Mouse (Mus musculus) myocyte (in vitro differentiated cells): ENCODE measurements at regions not wholly inside any gene's neighbourhood (a gene's known extent, or its start where the extent isn't known, plus 50 kb on each side); places are given as distances from the start of the nearest gene placed in this dataset.

ENCODE experiments used
- H3K27me3 ChIP-seq: one replicate; pipeline ENCODE4 v1.6.1; 2011; ENCODE audit not compliant: control insufficient read depth, insufficient read depth, insufficient read length
- H3K36me3 ChIP-seq: one replicate; pipeline ENCODE4 v1.6.1; 2011; ENCODE audit not compliant: control insufficient read depth, insufficient read depth
- H3K4me2 ChIP-seq: one replicate; pipeline ENCODE4 v1.6.1; 2011; ENCODE audit warnings: low read depth, control low read depth
- H3K4me3 ChIP-seq: one replicate; pipeline ENCODE4 v1.5.1; 2011; ENCODE audit warnings: mild to moderate bottlenecking, control low read depth, moderate library complexity
- H3K79me2 ChIP-seq: one replicate; pipeline ENCODE4 v1.6.1; 2011; ENCODE audit not compliant: control insufficient read depth, insufficient read depth
- H3ac ChIP-seq: one replicate; pipeline ENCODE4 v1.6.1; 2011; ENCODE audit not compliant: control insufficient read depth, insufficient read length
- CEBPB ChIP-seq: IDR thresholded peaks from 2 replicates; pipeline ENCODE4 v1.6.1; 2011; ENCODE audit warnings: mild to moderate bottlenecking, moderate library complexity; ENCODE audit not compliant: poor library complexity, insufficient read depth, severe bottlenecking
- E2F4 ChIP-seq: IDR thresholded peaks from one replicate; pipeline ENCODE4 v1.6.1; 2011; ENCODE audit warnings: mild to moderate bottlenecking, control low read depth, moderate library complexity; ENCODE audit not compliant: insufficient read depth
- MAX ChIP-seq: IDR thresholded peaks from one replicate; pipeline ENCODE4 v1.6.1; 2011; ENCODE audit warnings: low read depth, mild to moderate bottlenecking, control low read depth
- MYOD1 ChIP-seq, 3 experiments: IDR thresholded peaks; one replicate each; pipeline ENCODE4 v1.6.1; 2011; ENCODE audit warnings: control low read depth in 2 of 3, low read depth in 2 of 3, mild to moderate bottlenecking in 2 of 3, moderate library complexity in 1 of 3; ENCODE audit not compliant: insufficient read length in 2 of 3, control insufficient read depth in 1 of 3
- MYOG ChIP-seq, 3 experiments: IDR thresholded peaks; one replicate each; pipeline ENCODE4 v1.6.1; 2011; ENCODE audit warnings: control low read depth in 2 of 3, low read depth in 2 of 3, mild to moderate bottlenecking in 2 of 3; ENCODE audit not compliant: insufficient read length in 2 of 3, control insufficient read depth in 1 of 3, insufficient read depth in 1 of 3
- POLR2A ChIP-seq: IDR thresholded peaks from one replicate; pipeline ENCODE4 v1.6.1; 2011; ENCODE audit warnings: low read depth, mild to moderate bottlenecking, control low read depth, moderate library complexity; ENCODE audit not compliant: insufficient read length
- POLR2AphosphoS2 ChIP-seq: IDR thresholded peaks from one replicate; pipeline ENCODE4 v1.6.1; 2011; ENCODE audit warnings: low read depth, control low read depth; ENCODE audit not compliant: insufficient read length
- REST ChIP-seq: IDR thresholded peaks from one replicate; pipeline ENCODE4 v1.6.1; 2011; ENCODE audit warnings: mild to moderate bottlenecking, control low read depth, moderate library complexity; ENCODE audit not compliant: insufficient read depth, insufficient read length
- SRF ChIP-seq: IDR thresholded peaks from one replicate; pipeline ENCODE4 v1.6.1; 2011; ENCODE audit warnings: low read depth; ENCODE audit not compliant: control insufficient read depth, insufficient read length
- TCF12 ChIP-seq: IDR thresholded peaks from one replicate; pipeline ENCODE4 v1.6.1; 2011; ENCODE audit warnings: mild to moderate bottlenecking, control low read depth; ENCODE audit not compliant: poor library complexity, insufficient read depth, severe bottlenecking
- TCF3 ChIP-seq: IDR thresholded peaks from one replicate; pipeline ENCODE4 v1.6.1; 2011; ENCODE audit warnings: low read depth, control low read depth; ENCODE audit not compliant: insufficient read length
- USF1 ChIP-seq: IDR thresholded peaks from one replicate; pipeline ENCODE4 v1.6.1; 2011; ENCODE audit warnings: low read depth, mild to moderate bottlenecking, control low read depth, moderate library complexity

DNA sequence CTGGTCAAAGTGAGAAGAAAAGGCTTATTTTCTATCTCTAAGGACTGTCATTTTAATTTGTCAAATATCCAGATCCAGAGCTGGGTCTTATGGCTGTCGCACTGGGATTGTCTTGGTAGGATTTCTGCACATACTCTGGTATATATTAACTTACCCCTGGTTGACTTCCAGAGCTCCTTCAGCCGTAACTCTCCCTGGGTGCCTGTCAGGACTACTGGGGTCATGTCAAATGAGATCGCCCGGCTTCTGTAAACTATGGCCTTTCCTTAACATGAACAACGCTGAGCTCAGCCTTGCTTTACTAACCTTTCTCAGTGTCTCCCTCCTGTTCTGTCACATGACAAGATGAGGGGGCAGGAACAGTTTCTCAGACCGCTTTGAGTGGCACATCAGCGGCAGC, 88.1 kb downstream of the Lrrc30 start:
- Histone ChIP-seq H3ac (no peak overlapping the region), H3K27me3 (peaks cover 7% of the 10 kb centered on the region), H3K4me3 (no peak overlapping the region), H3K36me3 (no peaks in the 10 kb centered on the region), H3K79me2 (no peaks in the 10 kb centered on the region), H3K4me2 (no peak overlapping the region)
- TF ChIP-seq E2F4 (no peak), TCF12 (no peak), CEBPB (no peak)

DNA sequence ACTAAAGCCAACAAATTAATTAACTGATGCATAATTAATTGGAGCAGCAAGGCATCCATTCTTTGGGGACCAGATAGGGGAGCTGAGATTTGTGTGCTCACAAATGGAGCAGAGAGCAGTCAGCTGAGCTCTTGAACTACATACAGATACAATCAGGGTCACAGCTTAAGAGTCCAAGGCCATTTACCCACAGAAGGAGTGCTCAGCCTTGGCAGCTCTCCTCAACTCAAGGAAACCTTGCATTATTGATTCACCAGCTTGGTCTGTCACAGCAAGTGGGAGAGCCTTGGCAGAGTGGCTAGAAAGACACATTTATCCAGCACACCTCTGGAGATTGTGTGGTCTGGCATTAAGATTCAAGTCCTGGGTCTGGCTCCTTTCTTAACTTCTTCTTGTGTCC, 100.2 kb downstream of the Lrrc30 start:
- peaks cover 4% of the 10 kb centered on the region for H3K27me3 ChIP-seq
- H3K4me3 ChIP-seq = no peak overlapping the region
- TF ChIP-seq POLR2A (no peak), USF1 (no peak), TCF3 (no peak)
- no peak overlapping the region for H3K4me2 ChIP-seq
- no peaks in the 10 kb centered on the region for H3K79me2 ChIP-seq
- H3K36me3 ChIP-seq = no peaks in the 10 kb centered on the region
- H3ac ChIP-seq = no peak overlapping the region

DNA sequence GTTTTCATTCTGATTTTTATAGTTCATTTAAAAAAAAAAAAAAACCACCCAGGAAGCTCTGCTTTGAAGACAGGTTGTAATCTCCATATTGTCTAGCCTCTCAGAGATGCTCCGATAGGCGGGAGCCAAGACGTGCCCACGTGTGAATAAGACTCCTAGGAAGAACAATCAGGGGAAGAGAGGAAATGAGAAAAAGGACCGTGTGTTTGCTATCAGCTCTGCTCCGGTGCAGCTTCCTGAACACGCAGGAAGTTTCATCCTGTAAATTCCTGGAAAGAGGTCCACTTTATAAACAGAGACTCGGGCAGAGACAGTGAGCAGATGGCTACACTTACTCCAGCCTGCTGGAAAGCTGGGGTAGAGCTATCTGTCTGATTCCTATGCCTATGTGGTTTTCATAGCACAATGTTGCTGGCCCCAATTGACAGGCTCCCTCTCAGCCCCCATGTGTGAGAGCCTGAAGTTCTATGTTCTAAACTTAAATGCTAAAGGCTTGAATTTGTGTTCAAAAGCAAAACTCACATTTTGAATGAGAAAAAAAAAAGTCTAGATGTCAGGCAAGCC, 111.6 kb downstream of the Lrrc30 start:
- Histone ChIP-seq H3K4me3 (no peak overlapping the region), H3K27me3 (peaks cover 3% of the 10 kb centered on the region), H3K79me2 (no peaks in the 10 kb centered on the region), H3ac (no peak overlapping the region), H3K4me2 (no peak overlapping the region), H3K36me3 (no peaks in the 10 kb centered on the region)
- TF ChIP-seq MAX (no peak), POLR2AphosphoS2 (no peak), CEBPB (no peak), REST (no peak), TCF3 (no peak), MYOG (IDR thresholded peaks at IDR 0.05; ENCODE audit: control insufficient read depth in 1 of 3, insufficient read depth in 1 of 3, insufficient read length in 2 of 3, low read depth in 2 of 3) (no peak), SRF (no peak), TCF12 (no peak), POLR2A (no peak)

DNA sequence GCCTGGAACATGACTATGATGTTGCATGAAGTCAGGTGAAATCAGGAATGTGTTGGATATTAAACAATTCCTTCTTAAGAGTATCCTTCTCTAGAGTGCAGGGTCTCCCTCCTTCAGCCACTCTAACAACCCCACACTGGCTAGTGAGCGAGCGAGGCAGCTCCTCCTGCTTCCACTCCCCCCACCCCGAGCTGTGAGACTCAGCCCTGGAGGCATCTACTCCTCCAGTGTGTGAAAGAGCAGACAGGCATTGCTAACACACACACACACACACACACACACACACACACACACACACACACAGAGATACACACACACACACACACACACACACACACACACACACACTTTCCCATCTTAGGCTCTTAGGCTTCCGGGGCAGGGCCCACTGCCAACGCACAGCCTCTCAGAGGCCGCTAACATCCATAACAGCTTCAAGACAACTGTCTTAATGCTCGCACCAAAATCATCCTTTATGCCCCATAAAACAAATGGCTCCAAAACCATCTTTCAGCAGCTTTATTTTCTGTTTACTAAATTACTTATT, 116.8 kb downstream of the Lrrc30 start:
- Histone ChIP-seq H3K36me3 (no peaks in the 10 kb centered on the region), H3K27me3 (peaks cover 3% of the 10 kb centered on the region), H3K79me2 (no peaks in the 10 kb centered on the region), H3K4me2 (no peak overlapping the region), H3K4me3 (no peak overlapping the region), H3ac (no peak overlapping the region)
- TF ChIP-seq POLR2A (no peak), SRF (no peak), E2F4 (no peak), CEBPB (no peak), POLR2AphosphoS2 (no peak), MYOD1 (IDR thresholded peaks at IDR 0.05; ENCODE audit: control insufficient read depth in 1 of 3, insufficient read length in 2 of 3, low read depth in 2 of 3) (no peak), MAX (no peak), TCF3 (no peak), TCF12 (no peak), REST (no peak), MYOG (IDR thresholded peaks at IDR 0.05; ENCODE audit: control insufficient read depth in 1 of 3, insufficient read depth in 1 of 3, insufficient read length in 2 of 3, low read depth in 2 of 3) (no peak), USF1 (no peak)

DNA sequence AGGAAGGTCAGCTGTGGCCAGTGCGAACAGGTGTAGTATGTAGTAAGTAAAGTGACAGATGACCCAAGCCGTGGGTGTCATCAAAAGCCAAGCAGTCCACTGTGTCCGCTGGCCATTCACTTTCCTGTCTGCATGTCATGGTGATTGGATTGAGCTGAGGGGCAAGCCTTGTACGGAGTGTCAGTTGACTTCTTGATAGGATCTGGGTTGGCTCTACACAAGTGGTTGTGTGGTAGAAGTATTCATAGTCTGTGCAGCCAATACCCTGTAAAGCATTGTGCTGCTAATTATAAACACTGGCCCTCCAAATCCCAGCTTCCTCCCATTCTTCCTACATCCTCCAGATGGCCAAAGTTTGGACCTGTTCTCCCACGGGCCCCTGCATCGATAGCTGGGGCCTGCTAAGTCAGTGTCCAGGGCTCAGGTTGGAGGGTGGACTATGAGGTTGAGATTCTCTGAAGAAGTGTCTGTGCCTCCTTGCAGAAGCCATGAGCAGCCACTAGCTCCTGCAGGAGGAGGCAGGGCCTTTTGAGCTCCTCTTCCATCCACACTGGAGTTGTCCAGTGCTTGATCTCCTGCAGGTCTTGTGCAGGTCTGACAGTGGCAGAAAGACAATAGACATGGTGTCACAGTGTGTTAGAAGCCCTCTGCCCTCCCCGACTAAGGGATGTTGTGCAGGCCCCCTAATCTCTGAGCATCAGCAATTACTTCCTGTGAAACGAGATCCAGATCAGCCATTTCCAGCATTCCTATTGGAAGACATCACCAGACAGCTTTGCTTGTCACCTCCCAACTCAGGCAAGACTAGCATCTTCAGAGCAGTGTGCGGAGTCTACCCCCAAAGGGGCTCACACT, 117.9 kb downstream of the Lrrc30 start:
- H3K27me3 ChIP-seq = peaks cover 3% of the 10 kb centered on the region
- H3K4me3 ChIP-seq = no peak overlapping the region
- H3ac ChIP-seq = no peak overlapping the region
- TF ChIP-seq MYOG (IDR thresholded peaks at IDR 0.05; ENCODE audit: control insufficient read depth in 1 of 3, insufficient read depth in 1 of 3, insufficient read length in 2 of 3, low read depth in 2 of 3) (no peak), TCF12 (no peak), SRF (no peak), USF1 (no peak), REST (no peak), MYOD1 (IDR thresholded peaks at IDR 0.05; ENCODE audit: control insufficient read depth in 1 of 3, insufficient read length in 2 of 3, low read depth in 2 of 3) (peak in 1 of 3 experiments; percentile 56), E2F4 (no peak)
- no peak overlapping the region for H3K4me2 ChIP-seq
- no peaks in the 10 kb centered on the region for H3K36me3 ChIP-seq
- H3K79me2 ChIP-seq = no peaks in the 10 kb centered on the region
